Mouse (Mus musculus) activated CD4-positive, CD25-positive, alpha-beta regulatory T cell, adult 4 months (primary cell): ENCODE data around the gene Acrbp. TPM values are rescaled to one million over a fixed set of nuclear protein-coding genes. Genes with fewer than 3 reads are reported as not detected.
"Not testable (repeated sequence)": the region's sequence is repeated elsewhere in the genome, so short reads cannot be mapped to it uniquely, and the experiment has no call there.

Experiments used
- ATAC-seq: one replicate; pipeline ENCODE4 v1.8.0; 2017
- polyA plus RNA-seq, 2 experiments: library from polyadenylated mRNA; unstranded; fragments of 100-300 nt; shearing (Covaris generic); gene quantifications; one replicate each; pipeline ENCODE4 v1.2.1; 2017

Gene Acrbp
- polyA plus RNA-seq, result 1 to 10 TPM; 8.1 to 9.7 TPM

DNA sequence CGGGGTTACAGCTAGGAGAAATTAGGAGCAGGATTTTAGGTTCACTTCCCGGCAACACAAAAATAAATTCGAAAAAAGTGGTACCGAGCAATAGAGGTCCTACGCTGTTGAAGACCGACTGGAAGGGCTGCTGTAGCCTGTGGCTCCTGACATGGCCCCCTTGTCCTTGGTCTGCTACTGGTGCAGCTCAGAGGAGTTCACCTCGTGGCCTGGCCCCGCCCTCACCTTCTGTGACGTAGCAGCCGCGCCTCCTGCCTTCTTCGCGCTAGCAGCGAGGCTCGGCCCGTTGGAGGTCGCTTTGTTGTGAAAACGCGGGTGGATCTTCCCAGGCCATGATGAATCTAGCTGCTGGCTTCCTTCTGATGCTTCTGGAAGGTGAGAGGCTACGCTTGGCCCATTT lies at the start of gene Acrbp:
Acrbp (plus strand) TSS at position 12 of the 400 bp plus-strand sequence.
- no peak for ATAC-seq

DNA sequence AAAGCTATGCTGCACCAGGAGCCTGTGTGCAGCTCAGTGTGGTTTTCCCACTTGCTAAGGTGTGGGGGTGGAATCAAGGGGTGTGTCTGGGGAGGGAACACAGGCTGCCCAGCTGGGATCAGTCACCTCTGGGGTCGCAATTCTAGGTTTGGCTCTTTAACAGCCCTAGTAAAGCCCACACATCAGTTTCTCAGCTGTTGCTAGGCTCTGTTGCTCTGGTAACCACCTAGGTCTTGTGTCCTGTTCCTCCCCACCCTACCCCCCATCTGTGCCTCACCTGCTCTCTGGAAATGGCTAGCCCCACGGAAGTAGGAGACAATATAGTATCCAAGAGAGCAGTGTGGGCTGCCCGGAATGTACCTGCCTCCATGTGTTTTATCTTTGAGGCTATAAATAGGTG lies 45.8 kb upstream of the Acrbp start:
- ATAC-seq, result no peak

DNA sequence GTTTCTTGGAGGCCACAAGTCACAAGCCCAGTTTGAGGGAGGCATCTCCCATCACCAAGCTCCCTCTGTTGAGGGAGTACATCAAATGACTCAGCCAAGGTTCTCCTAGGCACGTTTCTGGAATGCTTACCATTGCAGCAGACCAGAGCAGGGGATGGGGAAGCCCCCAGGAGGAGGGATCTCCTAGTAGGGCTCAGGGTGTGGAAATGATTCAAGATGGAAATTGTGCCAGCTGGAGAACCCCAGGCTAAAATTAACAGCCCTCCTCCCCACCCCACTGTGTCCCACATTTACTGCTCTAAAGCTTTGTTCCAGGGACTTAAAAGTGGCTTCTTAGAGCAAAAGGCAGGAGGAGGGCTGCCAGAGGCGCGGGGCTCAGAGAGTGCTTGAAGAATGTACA lies 44.4 kb upstream of the Acrbp start:
- no peak for ATAC-seq

DNA sequence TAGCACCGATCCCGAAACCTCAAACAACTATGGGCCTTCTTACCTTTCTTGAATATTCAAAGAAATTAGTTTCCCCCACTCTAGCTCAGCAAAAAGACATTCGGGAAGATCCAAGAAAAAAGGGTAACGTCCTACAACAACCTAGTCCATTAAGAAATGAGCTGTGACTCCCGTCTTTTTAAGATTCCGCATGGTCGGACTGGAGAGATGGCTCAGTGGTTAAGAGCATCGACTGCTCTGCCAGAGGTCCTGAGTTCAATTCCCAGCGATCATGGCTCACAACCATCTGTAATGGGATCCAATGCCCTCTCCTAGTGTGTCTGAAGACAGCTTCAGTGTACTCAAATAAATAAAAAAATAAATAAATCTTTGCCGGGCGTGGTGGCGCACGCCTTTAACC lies 41.4 kb upstream of the Acrbp start:
- no peak for ATAC-seq

DNA sequence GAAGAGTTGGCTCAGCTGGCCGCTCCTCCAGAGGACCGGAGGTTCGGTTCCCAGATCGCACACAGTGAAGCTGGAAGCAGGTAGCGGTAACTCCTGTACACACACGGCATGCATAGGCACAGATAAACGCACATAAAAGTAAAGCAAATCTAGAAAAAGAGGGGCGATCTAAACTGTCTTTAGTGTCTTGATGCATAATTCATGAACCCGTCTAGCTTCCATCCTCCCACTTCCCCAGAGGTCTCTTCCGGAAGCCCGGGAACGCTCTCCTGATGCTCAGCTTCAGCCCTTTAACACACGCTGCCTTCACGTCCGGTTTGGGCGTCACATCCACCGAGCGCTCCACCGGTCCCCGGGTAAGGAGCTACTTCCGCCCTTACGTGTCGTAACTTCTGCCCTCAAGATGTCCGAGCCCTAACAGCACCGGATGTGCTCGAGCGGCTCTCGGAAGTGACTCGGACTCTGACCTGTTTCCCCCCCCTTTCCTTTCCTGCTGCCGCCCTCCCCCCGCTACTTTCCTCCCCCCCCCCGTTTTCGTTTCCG lies 40.8 kb upstream of the Acrbp start:
- peak; percentile 96 for ATAC-seq

DNA sequence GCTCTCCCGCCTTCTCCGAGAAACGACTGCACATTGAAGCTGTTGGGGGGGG lies 40.5 kb upstream of the Acrbp start, which contains the start of gene Zfp384:
Zfp384 (plus strand) TSS at position 17 of the 52 bp plus-strand sequence.
- ATAC-seq, result no peak

DNA sequence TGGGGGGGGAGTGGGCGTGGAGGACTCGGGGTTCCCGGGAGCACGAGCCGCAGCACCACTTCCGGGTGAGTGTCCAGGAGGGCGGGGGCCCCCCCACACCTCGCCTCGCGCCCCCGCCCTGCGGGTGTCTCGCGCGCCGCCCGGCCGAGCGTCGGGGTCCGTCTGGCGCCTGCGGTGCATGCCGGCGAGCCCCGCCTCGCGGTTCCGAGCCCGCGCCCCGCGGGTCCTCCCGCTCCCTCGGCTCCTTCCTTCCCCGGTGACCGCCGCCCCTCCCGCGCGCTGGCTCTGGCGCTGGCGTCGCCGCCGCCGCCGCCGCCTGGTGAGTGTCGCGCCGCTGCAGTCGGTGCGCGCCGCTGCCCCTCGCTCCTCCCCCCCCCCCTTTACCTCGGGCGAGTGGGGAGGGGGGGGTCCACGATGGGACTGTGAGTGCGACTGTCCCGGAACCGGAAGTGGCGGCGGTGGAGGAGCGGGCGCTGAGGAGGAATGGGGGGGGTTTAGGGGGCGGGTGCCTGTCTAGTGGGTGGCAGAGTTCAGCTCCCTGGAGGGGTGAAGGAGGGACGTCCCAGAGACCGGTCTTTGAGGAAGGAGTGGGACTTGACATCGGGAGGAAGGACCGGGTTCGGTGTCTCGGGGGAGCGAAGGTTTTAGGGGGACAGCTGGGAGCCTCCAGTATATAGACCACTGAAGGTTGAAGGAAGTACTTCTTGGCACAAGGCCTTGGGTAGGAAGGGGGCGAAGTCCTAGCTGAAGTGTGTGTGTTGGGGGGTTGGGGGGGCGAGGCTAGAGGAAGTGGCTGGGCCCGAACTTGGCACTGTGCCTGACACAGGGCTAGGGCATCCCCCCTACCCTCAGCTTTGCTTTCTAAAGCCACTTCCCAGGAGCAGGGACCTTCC lies 40.1 kb upstream of the Acrbp start:
- ATAC-seq, result peak; percentile 50

DNA sequence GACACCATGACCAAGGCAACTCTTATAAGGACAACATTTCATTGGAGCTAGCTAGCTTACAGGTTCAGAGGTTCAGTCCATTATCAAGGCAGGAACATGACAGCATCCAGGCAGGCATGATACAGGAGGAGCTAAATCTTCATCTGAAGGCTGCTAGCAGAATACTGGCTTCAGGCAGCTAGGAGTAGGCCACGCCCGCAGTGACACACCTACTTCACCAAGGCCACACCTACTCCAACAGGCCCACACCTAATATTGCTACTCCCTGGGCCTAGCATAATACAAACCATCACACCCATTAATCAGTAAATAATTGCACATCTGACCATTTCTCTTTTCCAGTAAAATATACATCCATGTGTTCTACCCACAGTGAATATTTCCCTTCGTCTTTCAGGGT lies 31.8 kb upstream of the Acrbp start:
- ATAC-seq, result no peak

DNA sequence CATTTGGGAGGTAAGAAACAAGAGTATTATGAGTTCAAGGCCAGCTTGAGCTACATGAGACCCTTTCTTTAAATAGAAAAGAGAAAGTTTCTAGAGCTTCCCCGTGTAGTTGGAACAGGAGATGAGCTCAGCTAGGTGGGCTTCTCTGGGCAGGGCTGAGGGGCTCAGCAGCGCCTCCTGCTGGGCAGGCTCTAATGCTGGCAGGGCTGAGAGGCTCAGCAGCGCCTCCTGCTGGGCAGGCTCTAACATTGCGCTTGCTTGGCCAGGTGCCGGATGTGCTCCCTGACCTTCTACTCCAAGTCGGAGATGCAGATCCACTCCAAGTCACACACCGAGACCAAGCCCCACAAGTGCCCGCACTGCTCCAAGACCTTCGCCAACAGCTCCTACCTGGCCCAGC lies 19.0 kb upstream of the Acrbp start:
- ATAC-seq, result peak; percentile 59

DNA sequence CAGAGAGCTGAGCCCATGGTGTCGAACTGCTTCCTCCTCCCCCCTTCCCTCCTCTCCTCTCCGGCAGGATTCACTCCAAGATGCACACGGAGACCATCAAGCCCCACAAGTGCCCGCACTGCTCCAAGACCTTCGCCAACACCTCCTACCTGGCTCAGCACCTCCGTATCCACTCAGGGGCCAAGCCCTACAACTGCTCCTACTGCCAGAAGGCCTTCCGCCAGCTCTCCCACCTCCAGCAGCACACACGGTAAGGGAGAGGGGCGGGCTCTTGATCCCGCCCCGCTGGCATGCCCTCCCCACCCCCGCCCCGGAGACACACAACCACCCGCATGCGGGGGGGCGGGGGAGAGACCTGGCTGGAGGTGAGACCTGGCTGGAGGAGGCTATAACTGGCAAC lies 17.9 kb upstream of the Acrbp start:
- no peak for ATAC-seq

DNA sequence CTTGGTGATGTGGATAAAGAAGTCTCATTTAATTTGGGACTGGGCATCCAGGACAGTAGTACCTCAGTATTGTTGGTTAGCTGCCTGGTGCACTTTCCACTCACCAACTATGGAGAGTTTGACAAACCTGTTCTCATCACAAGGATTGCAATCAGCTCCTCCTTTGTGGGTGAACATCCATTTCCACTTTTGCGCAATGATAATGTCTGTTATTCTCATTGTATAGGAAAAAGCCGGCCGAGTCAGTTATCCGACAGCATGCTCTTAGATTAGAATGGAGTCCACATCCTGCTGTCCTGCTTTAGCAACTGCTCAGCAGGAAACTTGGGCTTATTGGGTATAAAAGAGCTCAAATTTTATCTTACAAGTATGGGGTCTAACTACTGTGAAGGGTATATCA lies 10.8 kb upstream of the Acrbp start:
- no peak for ATAC-seq

DNA sequence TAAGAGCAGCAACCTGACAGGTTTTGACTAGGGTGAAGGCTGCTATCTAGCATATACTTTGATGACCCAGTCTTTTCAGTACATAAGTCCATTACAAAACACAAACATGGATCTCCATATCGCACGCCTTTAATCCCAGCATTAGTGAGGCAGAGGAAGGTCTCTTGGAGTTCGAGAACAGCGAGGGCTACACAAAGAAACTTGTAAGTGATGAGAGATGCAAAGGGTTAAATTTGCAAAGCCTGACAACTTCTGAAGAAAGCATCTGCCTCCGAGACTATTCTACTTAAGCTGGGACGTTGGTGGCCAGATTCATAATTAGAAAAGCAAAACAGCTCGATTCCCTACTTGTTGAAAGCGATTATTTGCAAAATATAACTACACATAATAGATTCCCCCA lies 10.4 kb upstream of the Acrbp start:
- ATAC-seq, result peak; percentile 6

DNA sequence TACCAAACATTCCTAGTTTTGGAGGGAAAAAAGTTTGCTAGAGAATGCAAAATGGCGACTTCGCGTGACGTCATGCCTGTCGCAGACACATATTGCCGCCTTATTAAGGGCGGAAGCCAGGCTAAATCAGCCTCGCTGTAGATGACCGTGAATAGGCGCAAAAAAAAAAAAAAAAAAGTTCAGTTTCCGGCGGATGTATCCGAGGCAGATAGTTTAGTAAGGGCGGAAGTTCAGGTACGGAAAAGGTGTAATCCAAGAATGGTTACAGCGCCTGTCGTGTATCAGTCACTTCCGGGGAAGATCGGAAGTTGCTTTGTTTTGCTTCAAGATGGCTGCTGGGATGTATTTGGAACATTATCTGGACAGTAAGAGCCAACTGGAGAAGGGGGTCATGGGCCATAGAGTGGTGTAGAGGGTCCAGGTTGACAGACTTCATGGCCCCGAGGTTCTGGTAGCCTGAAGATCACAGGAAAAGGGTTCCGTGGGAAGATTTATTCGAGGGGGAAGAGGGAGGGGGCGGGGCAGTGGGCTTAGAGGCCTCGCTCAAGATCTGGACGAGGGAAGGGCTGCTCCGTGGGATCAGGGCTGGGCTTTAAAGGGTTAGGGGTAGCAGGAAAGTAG lies 9.8 kb upstream of the Acrbp start, which contains the start of gene Ing4:
Ing4 (plus strand) TSS at position 228 of the 621 bp plus-strand sequence.
- ATAC-seq, result peak; percentile 99

DNA sequence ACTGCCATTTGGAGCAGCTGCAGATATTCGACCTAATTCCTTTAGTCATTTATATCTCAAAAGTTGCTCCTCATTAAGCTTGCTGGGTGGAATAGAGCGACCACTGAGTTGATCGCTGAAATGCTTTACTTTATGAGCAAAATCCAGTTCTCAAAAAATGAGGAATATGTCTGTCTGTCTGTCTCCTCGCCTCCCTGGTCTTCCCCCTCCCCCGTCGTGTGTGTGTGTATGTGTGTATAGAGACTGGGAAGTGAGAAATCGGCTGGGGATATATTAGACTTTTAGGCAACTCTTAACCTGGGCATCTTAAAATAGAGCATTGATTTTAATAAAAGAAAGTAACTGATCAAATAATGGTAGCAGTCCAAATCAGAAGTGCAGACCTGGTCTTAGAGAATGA lies 9.3 kb upstream of the Acrbp start:
- no peak for ATAC-seq

DNA sequence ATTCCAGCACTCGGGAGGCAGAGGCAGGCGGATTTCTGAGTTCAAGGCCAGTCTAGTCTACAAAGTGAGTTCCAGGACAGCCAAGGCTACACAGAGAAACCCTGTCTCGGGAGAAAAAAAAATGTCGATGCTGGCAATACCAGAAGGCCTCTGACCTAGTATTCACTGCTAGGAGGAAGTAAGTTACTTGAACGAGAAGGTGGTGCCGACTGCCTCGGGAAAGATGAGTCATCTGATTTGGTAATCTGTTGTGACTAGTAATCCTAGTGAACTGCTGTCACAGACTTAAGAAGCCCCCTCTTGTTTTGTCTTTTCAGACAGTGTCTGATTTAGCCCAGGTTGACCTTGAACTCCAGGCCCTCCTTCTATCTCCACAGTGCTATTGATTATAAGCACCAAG lies 8.4 kb upstream of the Acrbp start:
- ATAC-seq, result no peak

DNA sequence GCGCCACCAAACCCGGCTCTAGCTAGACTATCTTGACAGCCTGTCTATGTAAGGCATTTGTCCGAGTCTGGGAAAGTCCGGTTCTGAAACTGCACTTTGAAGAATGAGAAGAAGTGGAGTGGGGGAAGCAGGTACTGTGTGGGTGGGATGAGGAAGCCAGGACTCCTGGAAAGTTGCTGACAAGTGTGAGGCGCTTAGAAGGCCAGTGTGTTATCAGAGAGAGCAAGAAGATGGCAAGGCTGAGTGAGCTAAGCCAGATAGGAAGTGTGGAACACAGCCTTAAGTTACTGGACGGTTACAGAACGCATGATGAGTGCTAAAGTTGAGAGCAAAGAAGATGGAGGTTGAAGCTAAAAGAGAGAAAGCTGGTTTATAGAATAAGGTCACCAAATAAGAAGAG lies 7.4 kb upstream of the Acrbp start:
- no peak for ATAC-seq

DNA sequence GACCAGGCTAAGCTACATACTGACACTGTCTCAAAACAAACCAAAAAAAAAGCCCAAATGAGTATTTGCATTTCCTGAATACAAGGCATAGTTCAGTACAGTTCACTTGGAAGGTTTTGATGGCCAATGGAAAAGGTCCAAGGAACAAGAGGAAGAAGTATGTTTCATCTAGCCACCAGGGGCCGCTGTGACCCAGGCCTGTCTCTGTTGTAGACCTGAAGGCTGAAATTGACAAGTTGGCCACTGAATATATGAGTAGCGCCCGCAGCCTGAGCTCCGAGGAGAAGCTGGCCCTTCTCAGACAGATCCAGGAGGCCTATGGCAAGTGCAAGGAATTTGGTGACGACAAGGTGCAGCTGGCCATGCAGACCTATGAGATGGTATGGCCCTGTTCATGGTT lies 2.8 kb upstream of the Acrbp start:
- peak; percentile 57 for ATAC-seq

DNA sequence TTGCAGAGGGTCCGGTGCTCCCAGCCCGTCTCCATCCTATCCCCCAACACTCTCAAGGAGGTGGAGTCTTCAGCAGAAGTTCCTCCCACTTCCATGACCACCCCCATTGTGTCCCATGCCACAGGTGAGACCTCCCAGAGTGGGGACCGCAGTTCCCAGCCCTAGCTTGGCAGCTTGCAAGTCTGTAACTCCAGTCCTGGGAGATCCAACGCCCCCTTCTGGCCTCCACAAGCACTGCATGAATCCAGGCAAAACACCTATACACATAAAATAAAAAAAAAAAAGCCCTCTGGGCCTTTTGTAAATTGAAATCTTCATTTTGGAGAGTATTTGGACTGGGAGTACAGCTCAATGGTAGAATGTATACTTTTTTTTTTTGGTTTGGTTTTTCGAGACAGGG lies 1.7 kb downstream of the Acrbp start:
- no peak for ATAC-seq

DNA sequence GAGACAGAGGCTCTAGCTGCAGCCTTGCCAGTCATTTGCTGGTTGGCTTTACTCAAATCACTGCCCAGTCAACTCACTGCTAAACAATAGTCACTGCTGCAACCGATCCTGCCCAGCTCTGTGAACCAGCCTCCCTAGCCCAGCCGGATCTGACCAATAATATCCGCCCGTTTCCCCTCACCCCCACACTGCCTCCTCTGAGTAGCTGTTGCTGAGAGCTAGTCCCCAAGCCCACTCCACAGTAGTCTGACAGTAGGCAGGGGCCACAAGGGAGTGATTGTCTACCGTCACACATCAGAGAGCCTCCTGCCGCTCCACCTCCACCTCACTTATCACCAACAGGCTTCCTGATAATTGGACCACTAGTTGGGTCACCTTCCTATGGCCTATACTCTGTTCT lies 12.0 kb downstream of the Acrbp start:
- ATAC-seq, result no peak

DNA sequence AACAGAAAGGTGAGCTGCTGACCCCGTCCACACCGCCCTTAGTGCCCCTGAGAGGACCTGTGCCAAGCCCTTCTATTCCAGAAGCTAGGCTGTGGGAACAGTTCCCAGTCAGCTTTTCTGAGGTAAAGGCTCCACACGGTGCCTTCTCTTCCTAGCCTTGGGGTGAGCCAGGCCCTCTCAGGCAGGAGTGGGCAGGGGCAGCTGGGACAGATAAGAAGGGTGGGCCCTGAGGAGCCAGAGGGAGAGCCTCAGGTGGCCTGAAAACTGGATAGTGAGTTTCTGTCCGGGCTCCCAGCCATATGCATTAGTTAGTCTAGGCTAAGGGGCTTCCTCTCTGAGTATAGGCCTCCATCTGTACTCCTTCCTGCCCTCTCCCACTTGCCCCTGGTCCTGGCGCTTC lies 13.0 kb downstream of the Acrbp start:
- no peak for ATAC-seq

DNA sequence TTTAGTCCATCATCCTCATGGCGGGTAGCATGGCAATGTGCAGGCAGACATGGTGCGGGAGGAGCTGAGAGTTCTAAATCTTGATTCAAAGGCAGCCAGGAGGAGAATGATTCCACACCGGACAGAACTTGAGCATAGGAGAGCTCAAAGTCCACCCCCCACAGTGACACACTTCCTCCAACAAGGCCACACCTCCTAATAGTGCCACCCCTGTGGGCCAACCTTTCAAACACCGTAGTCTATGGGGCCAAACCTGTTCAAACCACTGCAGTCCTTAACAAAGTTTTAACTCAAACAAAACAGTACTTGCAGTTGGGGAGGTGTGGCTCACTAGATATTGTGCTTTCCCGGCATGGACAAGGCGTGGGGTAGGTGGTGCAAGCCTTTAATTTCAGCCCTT lies 14.4 kb downstream of the Acrbp start:
- no peak for ATAC-seq

DNA sequence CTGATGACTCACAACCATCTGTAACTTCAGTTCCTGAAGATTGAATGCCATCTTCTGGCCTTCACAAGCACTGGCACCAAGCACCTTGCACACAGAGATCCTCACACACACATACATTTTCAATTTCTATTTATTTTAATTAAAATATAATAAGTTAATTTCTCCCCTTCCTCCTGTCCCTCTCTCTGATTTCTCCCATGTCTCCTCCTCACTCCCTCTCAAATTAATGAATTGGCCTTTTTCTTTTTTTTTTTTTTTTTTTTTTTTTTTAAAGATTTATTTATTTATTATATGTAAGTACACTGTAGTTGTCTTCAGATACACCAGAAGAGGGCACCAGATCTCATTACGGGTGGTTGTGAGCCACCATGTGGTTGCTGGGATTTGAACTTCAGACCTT lies 15.7 kb downstream of the Acrbp start:
- ATAC-seq, result not testable (repeated sequence)

DNA sequence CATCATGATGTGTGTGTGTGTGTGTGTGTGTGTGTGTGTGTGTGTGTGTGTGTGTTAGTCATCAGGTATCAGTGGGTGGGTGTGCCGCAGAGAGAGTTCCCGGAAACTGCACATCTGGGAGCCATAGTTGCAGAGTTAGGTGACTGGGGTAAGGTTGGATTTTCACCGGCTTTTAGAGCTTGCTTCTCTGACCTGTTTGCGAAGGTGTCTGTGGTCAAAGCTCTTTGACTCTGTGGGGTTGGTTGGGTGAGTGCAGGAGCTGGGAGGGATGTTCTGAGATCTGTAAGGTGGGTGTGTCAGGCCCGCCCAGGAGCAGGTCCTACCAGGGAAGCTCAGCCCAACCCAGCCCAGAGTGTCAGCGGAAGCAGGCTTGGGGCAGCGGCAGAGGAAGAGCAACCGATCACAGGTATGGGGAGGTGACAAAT lies 18.1 kb downstream of the Acrbp start, which contains the start of gene Lpar5:
Lpar5 (plus strand) TSS at position 350 of the 425 bp plus-strand sequence.
- ATAC-seq, result peak; percentile 17

DNA sequence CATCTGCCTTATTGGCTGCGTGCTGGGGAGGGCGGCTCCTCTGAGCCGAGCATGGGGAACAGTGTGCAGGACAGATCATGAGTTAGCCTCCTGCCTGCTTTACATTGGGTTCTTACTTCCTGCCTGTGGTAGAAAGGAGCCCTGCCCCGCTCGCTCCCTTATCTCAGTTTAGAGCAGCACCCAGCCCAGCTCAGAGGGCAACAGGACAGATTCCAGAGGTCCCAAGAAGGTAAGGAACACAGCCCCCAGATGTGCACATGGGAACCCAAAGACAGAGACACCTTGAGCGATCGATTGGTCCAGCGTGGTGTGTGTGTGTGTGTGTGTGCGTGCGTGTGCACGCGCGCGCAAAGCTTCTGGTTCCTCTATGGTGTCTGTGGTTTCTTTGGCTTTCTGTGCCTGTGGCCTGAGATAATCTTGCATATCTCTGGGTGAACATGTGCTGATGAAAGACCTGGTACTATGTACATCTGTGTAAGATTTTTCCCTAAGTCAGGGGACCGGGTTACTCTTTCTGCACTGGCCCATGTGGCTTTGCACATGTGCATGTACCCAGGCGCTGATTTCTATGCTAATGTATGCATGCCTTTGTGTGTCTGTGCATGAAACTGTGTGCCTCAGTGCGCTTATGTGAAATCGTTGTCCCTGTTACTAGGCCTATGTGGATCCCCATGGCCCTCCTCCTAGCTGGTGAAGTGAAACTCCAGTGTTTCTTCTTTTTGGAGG lies 21.8 kb downstream of the Acrbp start:
- peak; percentile 85 for ATAC-seq
